Mouse (Mus musculus) Muller cell, postnatal 12 days (primary cell): ENCODE data around the gene Cnga1.

ENCODE experiments used
- DNase-seq: peaks from one replicate; pipeline ENCODE4 v3.0.0-alpha.2; 2015; ENCODE audit errors: inconsistent ontology term

The Cnga1 gene

GRCm38 (mm10) chr5:72644175-72644574, at the start of gene Cnga1:
Gene Cnga1, minus strand, starts transcription at chr5:72644275.
- DNase-seq: no peak

GRCm38 (mm10) chr5:72690516-72690915, 46.4 kb upstream of the Cnga1 start:
- no peak for DNase-seq

GRCm38 (mm10) chr5:72689556-72689955, 45.5 kb upstream of the Cnga1 start:
- DNase-seq: no peak

GRCm38 (mm10) chr5:72681451-72681850, 37.4 kb upstream of the Cnga1 start:
- no peak for DNase-seq

- DNase-seq: no peak
These were observed 31.0 kb upstream of the Cnga1 start for GRCm38 (mm10) chr5:72674994-72675542.

- no peak for DNase-seq
These were observed 27.1 kb upstream of the Cnga1 start for GRCm38 (mm10) chr5:72671017-72671699.

GRCm38 (mm10) chr5:72668351-72668750, 24.3 kb upstream of the Cnga1 start:
- DNase-seq: no peak

- no peak for DNase-seq
These were observed 22.4 kb upstream of the Cnga1 start for GRCm38 (mm10) chr5:72666428-72666827.

- peak; percentile 22 for DNase-seq
These were observed 21.2 kb upstream of the Cnga1 start for GRCm38 (mm10) chr5:72665281-72665680.

- DNase-seq: peak; percentile 5
These were observed 20.8 kb upstream of the Cnga1 start for GRCm38 (mm10) chr5:72664854-72665253.

- no peak for DNase-seq
These were observed 20.1 kb upstream of the Cnga1 start for GRCm38 (mm10) chr5:72664126-72664525.

- no peak for DNase-seq
These were observed 17.1 kb upstream of the Cnga1 start for GRCm38 (mm10) chr5:72661051-72661781.

GRCm38 (mm10) chr5:72658375-72658774, 14.3 kb upstream of the Cnga1 start:
- DNase-seq: no peak

- no peak for DNase-seq
These were observed 12.3 kb upstream of the Cnga1 start for GRCm38 (mm10) chr5:72656270-72656791.

- DNase-seq: no peak
These were observed 9.1 kb upstream of the Cnga1 start for GRCm38 (mm10) chr5:72653068-72653674.

GRCm38 (mm10) chr5:72648987-72649735, 5.1 kb upstream of the Cnga1 start:
- DNase-seq: peak; percentile 54

- no peak for DNase-seq
These were observed 4.0 kb upstream of the Cnga1 start for GRCm38 (mm10) chr5:72647958-72648595.

GRCm38 (mm10) chr5:72647418-72647907, 3.4 kb upstream of the Cnga1 start, which contains the start of gene Nipal1:
Gene Nipal1, plus strand, starts transcription at chr5:72647795.
- DNase-seq: peak; percentile 89

GRCm38 (mm10) chr5:72646996-72647395, 2.9 kb upstream of the Cnga1 start:
- no peak for DNase-seq

- DNase-seq: no peak
These were observed 2.1 kb upstream of the Cnga1 start for GRCm38 (mm10) chr5:72646131-72646530.

- no peak for DNase-seq
These were observed 420 bp downstream of the Cnga1 start for GRCm38 (mm10) chr5:72643655-72644054.
